Mouse (Mus musculus) neural tube, embryonic 11.5 days (tissue): Measurements from ENCODE around the gene Fmnl1. TPM values are rescaled to one million over a fixed set of nuclear protein-coding genes. Genes with fewer than 3 reads are reported as not detected.
"Not testable (repeated sequence)": the region's sequence is repeated elsewhere in the genome, so short reads cannot be mapped to it uniquely, and the experiment has no call there.

Experiments
- ATAC-seq: fragments of 200-750 bp; cut with Nextera tagmentation; 2 replicates; pipeline ENCODE4 v1.8.0; 2017; ENCODE audit warnings: moderate number of reproducible peaks, mild to moderate bottlenecking, moderate TSS enrichment, moderate library complexity; ENCODE audit not compliant: insufficient read depth, low FRiP score, low TSS enrichment
- DNase-seq: peaks from one replicate; pipeline ENCODE4 v3.0.0-alpha.2; 2015; ENCODE audit warnings: low spot score
- H3K27ac ChIP-seq: fragments of 300-500 bp; sonication (generic); 2 replicates; pipeline ENCODE4 v1.5.1; 2014; ENCODE audit warnings: low read depth, mild to moderate bottlenecking, low read length
- H3K27me3 ChIP-seq: fragments of 300-500 bp; sonication (generic); 2 replicates; pipeline ENCODE4 v1.6.1; 2014; ENCODE audit warnings: mild to moderate bottlenecking, low read length, mixed read lengths; ENCODE audit not compliant: control insufficient read depth, insufficient read depth
- H3K36me3 ChIP-seq: fragments of 300-500 bp; sonication (generic); 2 replicates; pipeline ENCODE4 v1.6.1; 2014; ENCODE audit warnings: mild to moderate bottlenecking, low read length, moderate library complexity, mixed read lengths; ENCODE audit not compliant: control insufficient read depth, insufficient read depth
- H3K4me1 ChIP-seq: fragments of 300-500 bp; sonication (generic); 2 replicates; pipeline ENCODE4 v1.6.1; 2014; ENCODE audit warnings: low read length, mixed read lengths; ENCODE audit not compliant: control insufficient read depth, insufficient read depth
- H3K4me2 ChIP-seq: fragments of 300-500 bp; sonication (generic); 2 replicates; pipeline ENCODE4 v1.6.1; 2014; ENCODE audit warnings: low read depth, mild to moderate bottlenecking, moderate library complexity
- H3K4me3 ChIP-seq: fragments of 300-500 bp; sonication (generic); 2 replicates; pipeline ENCODE4 v1.5.1; 2014; ENCODE audit warnings: low read depth, low read length
- H3K9ac ChIP-seq: fragments of 300-500 bp; sonication (generic); 2 replicates; pipeline ENCODE4 v1.6.1; 2014; ENCODE audit warnings: mild to moderate bottlenecking, low read length
- H3K9me3 ChIP-seq: fragments of 300-500 bp; sonication (generic); 2 replicates; pipeline ENCODE4 v1.6.1; 2016; ENCODE audit warnings: low read length; ENCODE audit not compliant: control insufficient read depth
- WGBS: fragments of 180-500 bp; shearing (Covaris S2); extraction: QIAGEN DNeasy Blood & Tissue Kit; methylation state at CpG from one replicate; pipeline ENCODE4 v1.1.7; 2014; 5-methylcytosine and 5-hydroxymethylcytosine counted together
- polyA plus RNA-seq: library from polyadenylated mRNA; unstranded; fragments of >200 nt; fragmentation: Nextera tagmentation; extraction: Ambion mirVana; gene quantifications from 2 replicates; pipeline ENCODE4 v1.2.1, GENCODE M21; 2014

The Fmnl1 gene
- polyA plus RNA-seq, 1 experiment from 2014 or later: 1.2 TPM

- ATAC-seq: no peak
- Histone ChIP-seq H3K4me1 (no peaks in the 10 kb centered on the region), H3K27ac (no peak overlapping the region), H3K4me2 (no peak overlapping the region), H3K36me3 (peaks cover 3% of the 10 kb centered on the region; the same call in 1 of the 2 replicates), H3K9ac (no peak overlapping the region), H3K4me3 (no peak overlapping the region), H3K27me3 (0 out of 2 replicates have a peak, but pooled peaks cover 7% of the 10 kb centered on the region), H3K9me3 (no peaks in the 10 kb centered on the region)
- no peak for DNase-seq
- 87% methylated on average over 4 of the region's 4 CpGs for WGBS
Measured at GRCm38 (mm10) chr11:103219995-103220394, 49.1 kb downstream of the Fmnl1 start.

DNA sequence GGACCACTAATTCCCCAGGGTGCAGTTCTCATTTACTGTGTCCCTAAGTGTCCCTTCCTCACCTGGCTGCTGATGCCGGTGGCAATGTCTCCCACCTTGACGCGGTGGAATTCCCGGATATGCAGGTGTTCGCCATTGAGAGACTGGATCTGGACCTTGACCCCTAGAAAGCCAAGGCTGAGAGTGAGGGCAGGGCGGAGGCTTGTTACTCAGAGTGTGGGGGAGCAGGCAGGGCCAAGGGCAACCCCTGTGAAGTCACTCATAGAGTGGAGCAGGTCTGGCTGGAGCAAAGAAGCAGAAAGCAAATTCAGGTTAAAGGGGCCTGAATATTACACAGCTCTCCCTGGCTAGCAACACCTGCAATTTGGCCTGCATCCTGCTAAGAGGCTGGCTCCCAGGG, 50.5 kb downstream of the Fmnl1 start:
- Histone ChIP-seq H3K36me3 (peaks cover 5% of the 10 kb centered on the region; the same call in 1 of the 2 replicates), H3K27ac (no peak overlapping the region), H3K4me2 (no peak overlapping the region), H3K4me3 (no peak overlapping the region), H3K9me3 (no peaks in the 10 kb centered on the region), H3K27me3 (0 out of 2 replicates have a peak, but pooled peaks cover 7% of the 10 kb centered on the region), H3K4me1 (no peaks in the 10 kb centered on the region), H3K9ac (no peak overlapping the region)
- DNase-seq (no peak), ATAC-seq (no peak)
- WGBS: 86% methylated on average over 6 of the region's 6 CpGs

GRCm38 (mm10) chr11:103222718-103223117, 51.8 kb downstream of the Fmnl1 start:
- not testable (repeated sequence) for H3K36me3 ChIP-seq, ATAC-seq

DNA sequence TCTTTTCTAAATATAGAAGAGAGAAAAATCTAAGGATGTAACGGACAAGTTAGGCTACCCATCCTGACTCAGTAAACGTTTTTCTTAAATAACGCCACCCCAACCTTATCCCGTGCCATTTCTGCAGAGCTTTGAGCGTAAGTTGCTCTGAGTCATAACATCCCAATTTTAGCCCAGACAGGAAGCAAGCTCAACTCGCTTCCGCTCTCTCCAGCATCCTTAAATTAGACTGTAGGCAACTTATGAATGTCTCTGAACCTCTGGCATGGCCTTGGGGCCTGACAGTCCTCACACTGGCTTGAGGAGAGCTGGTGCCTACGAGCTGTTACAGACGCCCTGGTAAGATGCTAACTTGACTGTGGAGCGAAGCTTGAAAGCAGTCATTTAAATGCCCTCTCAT, 52.5 kb downstream of the Fmnl1 start:
- H3K36me3 ChIP-seq: peaks cover 5% of the 10 kb centered on the region; the same call in 1 of the 2 replicates
- ATAC-seq: no peak
- DNase-seq: no peak
- H3K4me1 ChIP-seq: no peaks in the 10 kb centered on the region
- H3K27ac ChIP-seq: no peak overlapping the region
- 89% methylated on average over 10 of the region's 10 CpGs for WGBS
- 0 out of 2 replicates have a peak, but pooled peaks cover 2% of the 10 kb centered on the region for H3K27me3 ChIP-seq
- H3K4me3 ChIP-seq: no peak overlapping the region
- H3K9me3 ChIP-seq: no peaks in the 10 kb centered on the region
- no peak overlapping the region for H3K9ac ChIP-seq
- H3K4me2 ChIP-seq: no peak overlapping the region

More at GRCm38 (mm10) chr11:103222718-103223117, 51.8 kb downstream of the Fmnl1 start:
- WGBS: 90% methylated on average over 4 of the region's 4 CpGs
- DNase-seq, H3K27ac ChIP-seq, H3K27me3 ChIP-seq, H3K4me2 ChIP-seq, H3K4me1 ChIP-seq, H3K4me3 ChIP-seq, H3K9me3 ChIP-seq, H3K9ac ChIP-seq: not testable (repeated sequence)

DNA sequence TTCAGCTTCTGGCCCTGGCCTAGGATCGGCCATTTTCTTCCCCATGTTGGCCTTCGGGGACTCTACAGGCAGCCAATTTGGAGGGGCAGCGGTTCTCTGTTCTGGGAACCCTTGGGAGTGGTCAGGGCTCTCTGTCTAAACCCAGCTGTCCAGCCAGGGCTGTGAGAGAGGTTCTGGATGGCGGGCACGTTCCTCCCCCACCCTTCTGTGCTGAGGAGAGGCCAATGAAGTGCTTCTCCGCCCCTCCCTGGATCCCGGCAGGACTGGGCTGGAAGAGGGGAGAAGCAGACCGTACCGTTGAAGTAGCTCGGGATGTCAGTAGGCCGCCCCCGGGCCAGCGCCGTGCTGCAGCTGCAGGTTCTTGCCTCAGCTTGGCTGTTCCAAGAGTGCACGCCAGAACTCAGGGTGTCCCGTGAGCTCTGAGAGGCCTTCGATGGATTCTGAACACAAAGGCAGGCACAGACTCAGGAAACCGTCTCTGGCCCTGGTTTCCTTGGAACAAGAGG, 53.1 kb downstream of the Fmnl1 start:
- Histone ChIP-seq H3K36me3 (peaks cover 5% of the 10 kb centered on the region; the same call in 1 of the 2 replicates), H3K4me1 (no peaks in the 10 kb centered on the region), H3K9me3 (no peaks in the 10 kb centered on the region), H3K27me3 (no peaks in the 10 kb centered on the region), H3K9ac (no peak overlapping the region), H3K4me3 (no peak overlapping the region), H3K4me2 (no peak overlapping the region), H3K27ac (no peak overlapping the region)
- WGBS: 64% methylated on average over 18 of the region's 18 CpGs
- DNase-seq (no peak), ATAC-seq (no peak)

GRCm38 (mm10) chr11:103229608-103230007, 58.7 kb downstream of the Fmnl1 start:
- H3K36me3 ChIP-seq: peaks cover 9% of the 10 kb centered on the region
- no peak overlapping the region for H3K27ac ChIP-seq
- no peak for DNase-seq
- no peaks in the 10 kb centered on the region for H3K9me3 ChIP-seq
- 98% methylated on average over 2 of the region's 2 CpGs for WGBS
- no peaks in the 10 kb centered on the region for H3K27me3 ChIP-seq
- H3K4me3 ChIP-seq: no peak overlapping the region
- H3K4me2 ChIP-seq: no peak overlapping the region
- no peak overlapping the region for H3K9ac ChIP-seq
- no peak for ATAC-seq
- H3K4me1 ChIP-seq: no peaks in the 10 kb centered on the region

DNA sequence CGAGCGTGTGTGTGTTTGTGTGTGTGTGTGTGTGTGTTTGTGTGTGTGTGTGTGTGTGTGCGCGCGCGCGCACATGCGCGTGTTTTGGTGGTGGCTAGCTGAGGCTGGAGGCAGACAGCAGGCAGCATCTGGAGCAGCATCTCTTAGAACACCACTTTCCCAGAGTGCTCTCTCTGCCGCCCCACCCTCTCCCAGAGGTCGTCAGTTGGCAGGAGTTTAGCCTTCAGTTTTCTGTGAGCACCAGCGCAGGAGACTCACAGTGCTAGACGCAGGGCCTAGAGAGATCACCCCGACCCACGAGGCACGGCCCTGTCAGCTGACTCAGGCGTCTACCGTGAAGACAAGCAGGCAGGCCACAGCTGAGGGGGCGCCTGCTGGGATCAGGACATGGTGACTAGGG, 59.7 kb downstream of the Fmnl1 start:
- H3K4me2 ChIP-seq: no peak overlapping the region
- 90% methylated on average over 19 of the region's 19 CpGs for WGBS
- no peaks in the 10 kb centered on the region for H3K4me1 ChIP-seq
- H3K4me3 ChIP-seq: no peak overlapping the region
- no peak overlapping the region for H3K27ac ChIP-seq
- no peaks in the 10 kb centered on the region for H3K27me3 ChIP-seq
- no peak overlapping the region for H3K9ac ChIP-seq
- DNase-seq: no peak
- ATAC-seq: no peak
- no peaks in the 10 kb centered on the region for H3K9me3 ChIP-seq
- H3K36me3 ChIP-seq: peaks cover 5% of the 10 kb centered on the region; the same call in 1 of the 2 replicates

GRCm38 (mm10) chr11:103231367-103231766, 60.5 kb downstream of the Fmnl1 start:
- ATAC-seq: no peak
- H3K27ac ChIP-seq: no peak overlapping the region

GRCm38 (mm10) chr11:103232966-103233365, 62.1 kb downstream of the Fmnl1 start:
- H3K27me3 ChIP-seq: no peaks in the 10 kb centered on the region
- peaks cover 5% of the 10 kb centered on the region; the same call in 1 of the 2 replicates for H3K36me3 ChIP-seq
- H3K9me3 ChIP-seq: no peaks in the 10 kb centered on the region
- no peak overlapping the region for H3K27ac ChIP-seq
- ATAC-seq (no peak), DNase-seq (peak; percentile 79)
- no peaks in the 10 kb centered on the region for H3K4me1 ChIP-seq
- no peak overlapping the region for H3K4me2 ChIP-seq
- H3K9ac ChIP-seq: no peak overlapping the region
- no peak overlapping the region for H3K4me3 ChIP-seq
- 34% methylated on average over 7 of the region's 7 CpGs for WGBS

More at GRCm38 (mm10) chr11:103231367-103231766, 60.5 kb downstream of the Fmnl1 start:
- H3K9me3 ChIP-seq: no peaks in the 10 kb centered on the region
- no peaks in the 10 kb centered on the region for H3K27me3 ChIP-seq
- DNase-seq: no peak
- no peaks in the 10 kb centered on the region for H3K4me1 ChIP-seq
- WGBS: 92% methylated on average over 7 of the region's 7 CpGs
- H3K9ac ChIP-seq: no peak overlapping the region
- H3K4me3 ChIP-seq: no peak overlapping the region
- peaks cover 5% of the 10 kb centered on the region; the same call in 1 of the 2 replicates for H3K36me3 ChIP-seq
- H3K4me2 ChIP-seq: no peak overlapping the region
